Mouse (Mus musculus) layer of hippocampus, adult 18-20 months (tissue): ENCODE results near the gene Spred3. TPM values are rescaled to one million over a fixed set of nuclear protein-coding genes. Genes with fewer than 3 reads are reported as not detected.
"Not testable (repeated sequence)": the region's sequence is repeated elsewhere in the genome, so short reads cannot be mapped to it uniquely, and the experiment has no call there.

ENCODE experiments used
- DNase-seq, 2 experiments: peaks; one replicate each; pipeline ENCODE4 v3.0.0; 2022; ENCODE audit warnings: low spot score in 2 of 2
- total RNA-seq, 2 experiments: library from RNA; stranded (reverse); gene quantifications; 2 replicates each; pipeline ENCODE4 v1.2.3; 2021

Spred3 gene
- total RNA-seq, 2 experiments from 2014 or later: 41.2 to 44.1 TPM

DNA sequence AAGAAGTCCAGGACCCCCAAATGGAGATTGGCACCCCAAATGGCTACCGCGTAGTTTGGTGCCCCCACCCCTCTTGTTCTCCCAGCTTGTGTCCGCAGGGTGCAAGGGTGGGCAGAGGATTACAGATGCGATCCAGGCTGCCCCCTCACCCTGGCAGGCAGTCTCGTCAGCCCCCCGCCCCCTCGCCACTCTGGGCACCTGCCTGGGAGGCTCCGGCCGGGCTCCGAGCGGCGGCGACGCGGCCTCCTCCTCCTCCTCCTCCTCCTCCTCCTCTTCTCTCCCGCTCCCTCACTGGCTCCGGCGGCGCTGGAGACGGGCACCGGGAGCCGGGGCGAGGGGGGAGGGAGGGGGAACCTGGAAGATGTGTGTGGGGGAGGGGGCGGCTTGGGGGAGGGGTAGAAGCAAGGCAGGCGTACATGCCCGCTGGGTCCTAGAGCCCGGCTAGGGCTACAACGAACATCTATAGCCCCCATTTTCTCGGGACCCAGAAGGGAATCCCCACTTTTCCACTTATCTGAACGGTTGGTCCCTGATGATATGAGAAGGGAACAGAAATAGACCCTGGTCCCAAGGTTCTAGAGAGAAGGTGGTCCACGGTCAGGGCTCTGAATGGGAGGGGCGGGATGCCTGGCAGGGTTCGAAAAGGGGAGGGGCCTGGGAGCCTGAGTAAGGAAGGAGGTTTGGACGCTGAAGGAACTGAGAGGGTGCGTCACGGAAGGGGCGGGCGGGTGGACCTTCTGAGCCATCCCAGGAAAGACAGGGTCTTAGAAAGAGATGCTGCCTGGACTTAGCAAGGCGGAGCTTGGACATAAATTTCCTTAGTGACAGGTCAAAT, 763 bp downstream of the Spred3 start:
- DNase-seq: peak; percentile 72 to 82

DNA sequence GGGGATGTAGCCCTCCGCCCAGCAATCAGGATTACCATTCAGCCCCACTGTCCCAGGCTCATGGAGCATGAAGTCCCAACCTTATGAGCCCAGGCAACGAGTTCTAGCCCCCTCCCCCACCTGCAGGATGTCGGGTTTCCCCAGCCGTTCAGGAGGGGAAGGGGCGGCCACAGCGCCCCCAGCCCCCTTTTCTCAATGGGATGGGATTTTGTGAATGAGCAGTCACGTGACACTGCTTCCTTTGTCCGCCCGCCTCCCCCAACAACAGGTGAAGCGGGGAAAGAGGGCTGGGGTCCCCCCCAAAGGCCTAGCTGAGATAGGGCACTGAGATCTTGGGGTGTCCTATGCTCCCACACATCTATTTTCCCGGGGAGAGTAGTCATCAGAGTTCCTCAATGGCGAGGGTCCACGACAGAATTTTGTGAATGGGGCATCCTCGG, 1.4 kb downstream of the Spred3 start:
- peak in 1 of 2 experiments; percentile 32 for DNase-seq

- DNase-seq: no peak
Measured at GRCm38 (mm10) chr7:29168121-29168695, 2.0 kb downstream of the Spred3 start.

GRCm38 (mm10) chr7:29167656-29168055, 2.6 kb downstream of the Spred3 start:
- DNase-seq: no peak

DNA sequence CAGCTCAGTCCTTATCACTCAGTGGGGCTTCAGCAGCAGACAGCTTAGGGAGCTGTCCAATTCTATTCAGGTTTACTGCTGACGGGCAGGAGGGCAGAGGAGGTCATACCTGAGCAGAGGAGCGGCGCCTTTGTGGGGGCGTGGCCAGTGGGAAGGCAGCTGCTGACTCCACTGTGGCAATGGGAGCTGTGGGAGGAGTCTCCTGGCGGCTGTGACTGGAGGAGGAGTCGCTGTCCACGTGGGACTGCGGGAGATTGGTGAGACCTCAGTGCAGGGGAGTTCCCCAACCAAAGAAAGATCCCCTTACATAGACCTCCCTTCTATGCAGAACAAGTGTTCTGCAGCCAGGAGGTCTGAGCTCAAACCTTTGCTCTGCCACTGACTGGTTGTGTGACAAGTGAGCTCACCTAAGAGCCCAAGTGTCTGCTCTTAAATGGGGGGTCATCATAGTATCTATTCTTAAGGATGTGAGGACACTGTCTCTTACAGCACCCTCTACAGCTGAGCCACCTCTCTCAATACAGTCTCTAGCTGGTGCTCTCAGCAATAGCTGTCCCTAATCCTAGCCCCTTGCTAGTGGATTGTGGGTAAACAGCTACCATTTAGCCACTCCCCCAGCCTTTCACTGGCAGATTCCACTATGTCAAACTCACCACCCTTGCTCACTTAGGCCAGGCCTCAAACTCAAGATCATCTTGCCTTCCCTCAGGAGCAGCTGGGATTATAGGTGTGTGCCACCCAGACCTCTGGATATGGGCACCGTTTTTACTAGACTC, 7.3 kb downstream of the Spred3 start:
- no peak for DNase-seq

DNA sequence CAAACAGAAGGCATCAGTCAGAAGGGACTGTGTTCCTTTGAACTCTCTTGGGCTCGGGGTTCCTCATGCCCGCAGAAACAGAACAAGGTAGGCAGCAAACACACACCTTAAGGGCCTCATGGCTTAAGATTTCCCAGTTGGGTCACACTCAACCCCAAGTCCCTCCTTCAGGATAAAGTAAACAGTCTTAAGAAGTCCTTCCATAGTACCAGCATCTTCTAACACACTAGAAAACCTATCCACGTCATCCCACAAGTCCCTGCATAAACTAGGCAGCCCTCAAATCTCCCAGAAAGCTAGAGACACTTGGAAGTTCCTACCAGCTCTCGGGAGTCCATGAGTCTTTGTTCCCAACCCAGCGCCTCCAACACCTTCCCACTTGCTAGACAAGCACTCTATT, 7.9 kb downstream of the Spred3 start:
- DNase-seq: no peak

- no peak for DNase-seq
Measured at GRCm38 (mm10) chr7:29158264-29158663, 11.9 kb downstream of the Spred3 start.

DNA sequence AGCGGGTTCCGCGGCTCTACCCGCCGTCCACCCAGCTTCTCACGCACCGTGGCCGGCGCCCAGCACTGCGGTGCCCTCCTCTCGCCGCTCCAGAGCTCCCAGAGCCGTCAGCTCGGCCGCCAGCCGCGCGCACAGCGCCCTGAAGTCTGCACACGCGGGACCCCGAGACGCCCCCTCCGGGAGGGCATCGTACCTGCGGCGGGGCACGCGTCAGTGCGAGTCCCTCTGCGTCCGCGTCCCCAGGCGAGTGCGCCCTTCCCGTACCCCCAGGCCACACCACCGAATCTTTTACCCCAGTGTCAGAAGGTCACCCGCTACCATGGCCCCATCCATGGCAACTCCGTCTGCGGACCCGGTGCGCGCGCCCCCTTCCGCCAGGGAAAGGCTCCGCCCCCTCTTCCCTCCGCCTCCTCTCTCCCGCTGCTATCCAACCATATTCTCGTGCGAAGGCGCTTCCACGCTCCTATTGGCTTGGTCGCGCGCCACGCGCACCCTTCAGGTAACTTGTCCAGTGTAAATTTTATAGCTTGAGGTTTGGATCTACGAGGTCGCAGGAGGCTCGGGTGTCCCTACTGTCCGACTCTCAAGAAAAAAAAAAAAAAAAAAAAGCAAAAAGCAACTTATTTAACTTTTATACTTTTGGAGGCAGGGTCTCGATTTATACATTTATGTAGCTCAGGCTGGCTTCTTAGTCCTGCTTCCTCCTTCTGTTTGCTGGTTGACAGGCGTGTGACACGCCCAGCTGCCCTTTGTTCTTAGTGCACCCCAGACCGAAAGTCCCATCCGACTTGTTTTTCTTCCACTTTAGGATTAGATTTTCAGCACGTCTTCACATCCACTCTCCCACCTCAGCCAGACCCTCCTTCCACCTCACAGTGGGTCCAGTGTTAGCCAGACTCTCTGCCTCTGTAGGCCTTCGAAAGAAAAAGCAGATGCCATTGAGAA, 14.1 kb downstream of the Spred3 start, which contains the start of gene Fam98c:
Fam98c (minus strand) TSS at position 397 of the 945 bp plus-strand sequence.
- DNase-seq: peak; percentile 84 to 88

DNA sequence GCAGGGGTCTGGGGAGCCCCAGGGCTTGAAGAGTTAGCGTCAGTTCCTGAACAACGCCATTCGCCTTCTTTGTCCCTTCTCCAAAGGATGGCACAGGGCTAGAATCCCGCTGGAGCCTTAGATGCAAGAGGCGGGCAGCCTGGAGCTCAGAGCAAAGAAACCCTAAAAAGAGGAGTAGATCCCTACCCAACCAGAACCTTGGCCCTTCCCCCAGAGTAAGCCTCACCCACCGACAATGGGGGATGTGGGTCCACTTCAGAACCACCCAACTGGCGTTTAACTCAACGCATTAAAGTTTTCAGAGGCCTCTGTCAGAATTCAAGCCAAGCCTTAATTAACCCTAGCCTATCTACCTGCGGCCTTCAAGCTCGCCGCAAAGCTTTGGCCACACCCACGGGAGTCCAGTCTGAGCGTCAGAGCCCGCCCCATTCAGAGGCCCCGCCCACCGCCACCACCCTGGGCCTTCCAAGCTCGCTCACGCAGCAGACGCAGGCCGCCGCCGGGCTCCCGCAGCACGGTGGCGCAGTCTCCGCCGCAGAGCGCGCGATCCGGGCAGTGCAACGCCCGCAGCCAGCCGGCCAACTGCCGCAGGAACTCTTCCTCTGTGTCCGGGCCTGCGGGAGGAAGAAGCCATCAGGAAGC, 14.9 kb downstream of the Spred3 start:
- peak; percentile 87 to 94 for DNase-seq

DNA sequence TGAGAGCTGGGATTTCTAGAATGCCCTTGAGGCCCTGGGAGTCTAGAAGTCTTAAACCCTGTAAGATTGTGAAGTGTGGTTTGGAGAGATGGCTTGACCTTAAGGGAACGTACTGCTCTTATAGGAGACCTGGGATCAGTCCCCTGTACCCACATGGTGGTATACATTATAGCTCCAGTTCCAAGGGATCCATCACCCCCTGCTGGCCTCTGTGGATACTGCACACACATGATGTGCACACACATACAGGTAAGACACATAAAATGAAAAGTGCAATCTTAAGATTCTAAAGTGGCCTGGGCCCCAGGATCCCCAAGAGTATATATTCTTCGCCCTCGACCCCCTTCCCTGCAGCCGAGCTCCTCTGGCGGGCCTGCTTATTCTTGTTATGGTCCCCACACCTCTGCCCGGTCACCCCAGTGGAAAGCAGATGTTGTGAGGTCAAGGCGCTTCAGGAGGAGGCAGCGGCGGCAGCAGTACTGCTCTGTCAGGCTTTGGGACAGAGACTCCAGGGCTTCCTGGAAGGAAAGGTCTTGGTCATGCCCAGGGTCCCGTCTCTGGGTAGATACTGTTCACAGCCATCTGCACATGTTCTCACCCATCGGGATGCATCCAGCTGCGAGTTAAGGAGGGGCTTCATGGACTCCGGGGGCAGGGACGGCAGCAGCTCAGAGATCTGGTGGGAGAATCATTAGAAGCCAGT, 16.0 kb downstream of the Spred3 start:
- DNase-seq: no peak

- no peak for DNase-seq
Measured at GRCm38 (mm10) chr7:29151486-29151885, 18.7 kb downstream of the Spred3 start.

GRCm38 (mm10) chr7:29148771-29149170, 21.4 kb downstream of the Spred3 start:
- DNase-seq: no peak

DNA sequence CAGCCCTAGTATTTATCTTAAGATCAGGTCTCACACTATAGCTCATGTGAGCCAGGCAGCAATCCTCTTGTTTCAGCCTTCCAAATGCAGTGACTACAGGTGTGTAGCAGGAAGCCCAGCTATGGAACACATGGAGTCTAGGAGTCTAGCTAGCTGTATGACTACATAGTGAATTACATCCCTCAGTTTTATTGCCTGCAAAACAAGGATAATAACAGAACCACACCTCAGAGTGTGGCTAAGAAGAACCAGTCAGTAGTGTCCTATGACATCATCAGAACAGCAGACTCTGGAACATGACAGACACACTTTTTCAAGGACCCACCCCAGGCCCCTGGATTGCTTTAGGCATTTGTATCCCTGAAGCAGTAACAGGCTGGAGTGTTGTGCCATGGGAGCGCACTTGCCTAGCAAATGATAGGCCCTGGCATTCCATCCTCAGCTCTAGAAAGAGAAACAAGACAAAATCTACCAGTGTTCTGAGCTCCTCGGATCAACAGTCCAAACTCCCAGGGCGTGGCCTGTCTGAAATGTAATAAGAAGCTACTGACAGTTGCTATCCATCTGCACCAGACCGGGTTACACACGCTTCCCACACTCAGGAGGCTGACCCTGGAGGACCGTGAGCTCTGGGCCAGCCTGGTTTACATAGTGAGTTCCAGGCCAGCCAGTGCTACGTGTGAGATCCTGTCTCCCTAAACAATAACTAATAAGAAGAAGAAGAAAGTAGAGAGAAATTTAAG, 23.4 kb downstream of the Spred3 start:
- DNase-seq: no peak

DNA sequence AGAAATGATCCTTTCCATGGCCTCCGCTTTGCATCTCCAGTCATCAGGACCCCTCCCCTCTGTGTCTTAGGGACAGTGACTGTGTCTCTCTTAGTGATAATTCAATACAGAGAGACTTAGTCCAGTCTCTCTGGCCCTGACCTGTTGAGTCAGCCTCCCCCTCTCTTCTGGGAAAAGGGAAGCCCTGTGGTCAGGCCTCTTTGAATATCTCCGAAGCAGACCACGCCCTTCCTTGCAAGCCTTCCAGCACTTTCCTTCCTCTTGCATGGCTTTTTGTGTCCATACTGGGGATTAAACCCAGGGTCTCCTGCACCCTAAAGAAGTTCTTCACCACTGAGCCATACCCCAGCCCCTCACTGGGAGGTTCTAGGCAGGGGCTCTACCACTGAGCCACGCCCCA, 26.2 kb downstream of the Spred3 start:
- no peak for DNase-seq

GRCm38 (mm10) chr7:29141416-29141815, 28.8 kb downstream of the Spred3 start:
- no peak for DNase-seq

GRCm38 (mm10) chr7:29139237-29139636, 31.0 kb downstream of the Spred3 start:
- not testable (repeated sequence) for DNase-seq

DNA sequence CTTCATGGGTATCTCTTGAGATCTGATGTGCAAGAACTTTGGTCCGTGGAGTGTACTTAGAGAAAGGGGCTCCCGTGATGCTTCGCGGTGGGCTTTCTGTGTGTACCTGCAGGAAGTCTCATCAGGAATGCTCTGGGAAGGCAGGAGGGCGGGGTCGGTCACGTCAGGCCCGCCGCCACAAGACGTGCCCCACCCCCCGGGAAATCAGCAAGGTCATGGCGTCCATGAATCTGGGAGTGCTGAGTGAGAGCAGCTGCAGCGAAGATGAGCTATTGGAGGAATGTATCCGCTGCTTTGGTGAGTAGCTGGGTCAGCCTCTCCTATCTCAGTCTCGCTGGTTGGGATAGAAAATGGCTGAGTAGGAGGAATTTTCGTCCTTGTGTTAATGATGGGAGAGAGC, 32.8 kb downstream of the Spred3 start:
- no peak for DNase-seq

DNA sequence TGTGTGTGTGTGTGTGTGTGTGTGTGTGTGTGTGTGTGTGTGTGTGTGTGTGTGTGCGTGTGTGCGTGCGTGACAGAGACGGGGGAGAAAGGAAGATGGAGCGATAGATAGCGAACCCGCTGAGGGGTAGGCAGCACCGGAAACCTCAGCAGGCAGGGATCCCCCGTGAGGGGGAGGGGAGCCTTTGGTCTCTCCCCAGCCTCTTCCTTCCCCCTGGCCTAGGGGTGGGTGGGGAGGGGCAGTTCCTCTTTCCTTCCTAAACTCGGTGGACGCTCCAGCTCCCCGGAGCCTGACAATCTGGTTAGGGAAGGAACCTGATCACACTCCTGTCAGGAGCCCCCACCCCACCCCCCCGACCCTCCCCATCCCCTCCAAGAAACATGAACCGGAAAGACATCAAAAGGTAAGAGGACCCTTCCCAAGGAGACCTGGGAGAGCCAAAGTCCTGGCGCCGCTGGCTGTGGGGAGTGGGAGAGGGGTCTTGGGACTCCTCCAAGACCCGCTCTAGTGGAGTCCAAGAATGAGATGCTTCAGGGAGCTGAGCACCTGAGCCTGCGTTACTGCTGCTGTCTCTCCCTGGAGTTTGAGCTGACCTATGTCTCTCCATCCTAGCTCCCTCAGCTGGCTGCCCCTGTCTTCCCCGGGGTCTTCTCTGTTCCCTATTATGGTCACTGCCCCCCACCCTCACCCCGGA, 35.4 kb downstream of the Spred3 start, which contains the start of gene Rasgrp4:
Rasgrp4 (plus strand) TSS at position 159 of the 694 bp plus-strand sequence.
- DNase-seq: no peak
